Mouse (Mus musculus) CD8-positive naive resting alpha-beta T cell, adult 2 months (primary cell): Measurements from ENCODE around the gene Car11.

ENCODE experiments used
- DNase-seq, 2 experiments: peaks; one replicate each; pipeline ENCODE4 v3.0.0; 2022; ENCODE audit warnings: low read depth in 2 of 2, low spot score in 2 of 2

Gene Car11

GRCm38 (mm10) chr7:45721642-45722347 lies 22.2 kb downstream of the Car11 start:
- DNase-seq: no peak

- DNase-seq: no peak
Measured at GRCm38 (mm10) chr7:45722348-45722713, 22.7 kb downstream of the Car11 start.

- DNase-seq: no peak
Measured at GRCm38 (mm10) chr7:45723301-45723700, 23.7 kb downstream of the Car11 start.

GRCm38 (mm10) chr7:45723781-45724180 lies 24.1 kb downstream of the Car11 start:
- DNase-seq: no peak

- DNase-seq: no peak
Measured at GRCm38 (mm10) chr7:45725151-45725550, 25.5 kb downstream of the Car11 start.

- DNase-seq: no peak
Measured at GRCm38 (mm10) chr7:45725713-45726112, 26.1 kb downstream of the Car11 start, which contains the start of gene Spaca4. Gene Spaca4 (minus strand): TSS chr7:45725813.

GRCm38 (mm10) chr7:45726419-45726818 lies 26.8 kb downstream of the Car11 start:
- no peak for DNase-seq

- DNase-seq: no peak
Measured at GRCm38 (mm10) chr7:45727625-45728024, 28.0 kb downstream of the Car11 start.

- DNase-seq: no peak
Measured at GRCm38 (mm10) chr7:45730727-45731431, 31.2 kb downstream of the Car11 start.

- DNase-seq: peak; percentile 68 to 83
Measured at GRCm38 (mm10) chr7:45733477-45733876, 33.8 kb downstream of the Car11 start.

GRCm38 (mm10) chr7:45739162-45739763 lies 39.6 kb downstream of the Car11 start:
- DNase-seq: peak; percentile 81 to 84

GRCm38 (mm10) chr7:45739820-45740219 lies 40.2 kb downstream of the Car11 start:
- DNase-seq: no peak

GRCm38 (mm10) chr7:45741308-45741707 lies 41.7 kb downstream of the Car11 start:
- DNase-seq: no peak

GRCm38 (mm10) chr7:45741777-45742176 lies 42.1 kb downstream of the Car11 start:
- DNase-seq: peak in 1 of 2 experiments; percentile 30

GRCm38 (mm10) chr7:45742338-45742737 lies 42.7 kb downstream of the Car11 start:
- peak; percentile 50 to 62 for DNase-seq

- peak; percentile 22 to 50 for DNase-seq
Measured at GRCm38 (mm10) chr7:45744387-45744786, 44.7 kb downstream of the Car11 start.

- DNase-seq: no peak
Measured at GRCm38 (mm10) chr7:45746518-45746917, 46.9 kb downstream of the Car11 start.

GRCm38 (mm10) chr7:45747450-45747849 lies 47.8 kb downstream of the Car11 start:
- no peak for DNase-seq

GRCm38 (mm10) chr7:45748110-45748509 lies 48.5 kb downstream of the Car11 start:
- DNase-seq: no peak

GRCm38 (mm10) chr7:45749401-45749800 lies 49.8 kb downstream of the Car11 start:
- no peak for DNase-seq

GRCm38 (mm10) chr7:45750162-45750561 lies 50.5 kb downstream of the Car11 start:
- DNase-seq: no peak
